Mouse (Mus musculus) c-Kit-positive CD71-negative TER-119-negative erythroid progenitor cells, embryonic 14.5 days (primary cell): ENCODE results near the gene Enox1.
"Not testable (repeated sequence)": the region's sequence is repeated elsewhere in the genome, so short reads cannot be mapped to it uniquely, and the experiment has no call there.

Experiments
- DNase-seq: peaks from one replicate; pipeline ENCODE4 v3.0.0-alpha.2; 2013; ENCODE audit warnings: low read depth

Enox1 gene

DNA sequence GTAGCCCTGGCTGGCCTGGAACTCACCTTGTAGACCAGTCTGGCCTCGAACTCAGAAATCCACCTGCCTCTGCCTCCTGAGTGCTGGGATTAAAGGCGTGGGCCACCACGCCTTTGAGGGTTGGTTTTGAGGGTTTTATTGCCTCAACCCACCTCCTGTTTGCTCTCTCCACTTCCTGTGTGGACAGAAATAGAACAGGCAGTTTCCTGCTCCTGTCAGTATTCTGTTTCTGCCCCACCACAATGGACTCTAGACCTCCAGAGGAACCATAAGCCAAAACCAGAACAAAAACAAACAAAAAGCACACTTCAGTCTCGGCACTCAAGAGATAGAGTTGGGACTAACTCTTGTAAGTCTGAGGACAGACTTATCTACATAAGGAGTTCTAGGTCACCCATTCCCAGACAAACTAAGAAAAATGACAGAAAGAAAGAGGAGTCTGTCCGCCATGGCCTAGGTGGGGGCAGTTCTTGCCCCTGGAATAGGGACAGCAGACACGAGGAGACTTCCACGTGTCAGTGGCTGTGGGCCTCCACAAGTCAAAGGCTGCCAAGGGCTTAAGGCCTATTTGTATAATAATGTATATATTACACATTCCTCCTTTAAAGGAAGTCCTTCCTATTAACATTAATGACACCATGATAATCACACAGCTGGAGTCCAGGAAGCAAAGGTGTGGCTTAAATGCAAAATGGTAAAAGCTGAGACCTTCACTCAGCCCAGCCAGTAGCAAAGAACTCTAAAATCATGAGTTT, 362.6 kb downstream of the Enox1 start:
- DNase-seq: no peak

DNA sequence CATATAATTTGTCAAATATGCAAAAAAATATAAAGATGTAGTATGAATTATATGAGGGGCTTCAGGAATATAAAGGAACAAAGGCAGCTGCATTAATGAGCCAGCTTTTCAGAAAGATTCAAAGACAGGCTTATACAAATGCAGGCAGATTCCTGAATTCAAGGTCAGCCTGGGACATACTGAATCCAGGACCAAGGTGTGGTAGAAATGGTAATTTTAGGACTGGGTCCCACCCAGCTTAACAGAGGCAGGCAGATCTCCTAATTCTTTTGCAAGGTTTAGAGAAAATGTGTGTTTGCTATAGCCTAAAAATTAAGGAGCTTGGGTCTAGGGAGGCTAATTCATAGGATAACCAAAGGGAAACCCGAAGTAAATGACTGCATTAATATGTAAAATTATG, 363.1 kb downstream of the Enox1 start:
- DNase-seq: no peak

DNA sequence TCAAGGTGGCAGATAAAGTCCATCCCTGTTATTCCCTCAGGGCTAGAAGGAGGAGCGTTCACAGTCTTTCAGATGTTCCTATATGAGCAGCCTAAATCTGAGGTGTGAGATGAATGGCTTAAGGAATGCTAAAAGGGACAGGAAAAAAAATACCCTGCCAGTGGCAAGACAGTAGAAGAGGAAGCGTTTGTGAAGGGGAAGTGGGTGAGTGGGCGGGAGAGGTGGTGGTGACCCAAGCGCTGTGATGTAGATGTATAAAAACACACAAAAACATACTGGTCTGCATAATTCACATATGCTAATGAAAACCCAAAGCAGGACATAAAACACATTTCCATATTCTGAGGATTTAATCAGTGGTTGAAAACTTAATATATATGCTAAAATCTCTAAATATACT, 367.7 kb downstream of the Enox1 start:
- no peak for DNase-seq

DNA sequence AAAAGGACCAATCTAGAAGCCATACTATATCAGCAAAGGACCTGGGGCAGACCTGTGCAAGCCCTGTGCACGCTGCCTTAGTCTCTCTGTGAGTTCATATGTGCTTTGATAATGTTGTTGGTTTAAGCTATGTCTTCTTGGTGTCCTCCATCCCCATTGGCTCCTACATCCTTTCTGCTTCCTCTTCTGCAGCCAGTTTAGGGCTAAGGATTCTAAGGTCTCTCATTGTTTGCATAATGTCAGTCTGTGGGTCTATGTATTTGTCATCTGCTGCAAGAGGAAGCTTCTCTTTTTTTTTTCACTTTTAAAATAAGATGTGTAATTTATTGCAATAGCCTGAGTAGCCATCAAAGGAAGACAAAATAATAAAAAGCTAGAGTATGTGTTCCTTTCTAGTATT, 369.7 kb downstream of the Enox1 start:
- no peak for DNase-seq

GRCm38 (mm10) chr14:77529201-77529600, 372.6 kb downstream of the Enox1 start:
- DNase-seq: no peak

- no peak for DNase-seq
These were observed 373.1 kb downstream of the Enox1 start for GRCm38 (mm10) chr14:77529621-77530020.

DNA sequence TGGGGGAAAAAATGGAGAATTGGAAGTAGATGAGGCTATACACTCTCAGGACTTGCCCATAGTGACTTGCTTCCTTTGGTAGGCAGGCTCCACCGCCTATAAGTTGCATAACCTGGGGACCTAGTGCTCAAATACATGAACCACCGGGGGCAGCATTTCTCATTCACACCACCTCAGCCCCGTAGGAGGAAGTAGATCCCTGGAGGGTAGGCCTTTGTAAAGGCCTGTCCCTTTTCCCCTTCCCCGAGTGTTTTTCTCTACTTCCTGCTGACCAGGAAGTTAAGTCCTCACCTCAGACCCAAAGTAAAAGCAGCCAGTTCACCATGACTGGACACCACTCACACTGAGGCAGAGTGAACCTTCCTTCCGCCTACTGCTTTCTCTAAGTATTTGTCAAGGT, 377.1 kb downstream of the Enox1 start:
- no peak for DNase-seq

DNA sequence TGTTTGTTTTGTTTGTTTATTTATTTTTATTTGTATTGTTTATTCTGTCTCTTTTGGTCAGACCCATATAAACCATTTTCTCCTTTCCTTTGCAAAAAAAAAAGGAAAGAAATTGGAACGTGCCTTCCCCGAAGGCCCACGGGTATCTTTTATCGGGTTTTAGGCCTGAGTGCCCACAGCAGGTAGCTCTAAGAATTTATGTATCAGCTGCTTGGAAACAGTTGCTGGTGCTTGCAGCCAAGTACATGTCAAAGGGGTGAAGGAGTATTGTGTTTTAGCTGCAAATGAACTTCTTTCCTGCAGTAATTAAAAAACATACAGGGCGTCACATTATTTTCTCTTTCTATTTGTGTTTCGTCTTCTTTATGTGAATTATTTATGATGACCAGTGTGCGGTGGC, 377.6 kb downstream of the Enox1 start:
- DNase-seq: no peak

DNA sequence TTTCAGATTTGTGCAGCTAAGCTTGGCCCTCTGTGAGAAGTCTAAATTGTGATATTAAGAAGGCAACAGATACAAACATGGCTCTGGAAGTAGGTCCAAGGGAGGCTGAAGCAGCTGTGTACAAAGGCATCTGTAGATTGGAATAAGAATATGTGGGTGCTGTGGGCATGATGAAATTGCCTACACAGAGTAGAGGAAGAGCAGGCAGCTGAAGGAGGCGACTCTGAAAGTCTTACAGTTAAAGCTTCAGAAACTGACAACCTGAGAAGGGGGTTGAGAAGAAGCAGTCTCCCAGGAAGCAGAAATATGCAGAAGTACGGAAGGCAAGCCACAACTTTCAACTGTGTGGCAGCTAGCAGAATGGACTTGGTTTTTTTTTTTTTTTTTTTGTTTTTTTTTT, 380.0 kb downstream of the Enox1 start:
- no peak for DNase-seq

- DNase-seq: not testable (repeated sequence)
These were observed 383.0 kb downstream of the Enox1 start for GRCm38 (mm10) chr14:77539563-77539962.

GRCm38 (mm10) chr14:77541925-77542324, 385.4 kb downstream of the Enox1 start:
- DNase-seq: no peak

DNA sequence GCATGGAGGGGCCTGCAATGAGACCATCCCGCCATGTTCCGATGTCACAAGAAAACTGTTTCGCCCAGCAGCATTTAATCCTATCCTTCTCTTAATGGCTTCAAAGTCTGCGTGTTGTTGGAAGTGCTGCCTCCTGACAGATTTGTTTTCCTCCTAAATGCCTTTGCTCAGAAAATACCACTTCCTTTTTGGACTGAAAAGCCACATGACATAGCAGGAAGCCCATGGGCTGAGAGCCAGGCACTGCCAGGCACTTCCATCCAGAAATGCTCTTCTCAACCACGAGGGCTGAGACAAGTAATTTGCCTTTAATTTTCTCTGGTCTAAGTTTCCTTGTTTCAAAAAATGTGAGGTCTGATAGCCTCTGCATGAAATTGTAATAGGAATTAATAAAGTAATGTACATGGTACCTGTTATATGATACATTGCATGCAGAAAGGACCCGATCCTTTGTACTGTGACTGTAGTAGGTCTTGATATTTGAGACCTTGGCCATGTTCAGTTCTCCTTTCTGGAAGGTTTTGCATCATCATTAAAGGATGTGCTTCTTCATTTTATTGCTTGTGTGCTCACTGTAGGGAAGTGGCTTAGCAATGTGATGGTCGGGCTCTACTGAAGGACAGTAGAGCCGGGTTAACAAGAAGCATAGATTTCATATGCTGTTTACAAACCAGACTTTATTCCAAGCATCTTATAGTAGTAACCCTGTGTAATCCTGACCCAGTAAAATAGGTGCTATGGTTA, 390.1 kb downstream of the Enox1 start:
- DNase-seq: no peak

DNA sequence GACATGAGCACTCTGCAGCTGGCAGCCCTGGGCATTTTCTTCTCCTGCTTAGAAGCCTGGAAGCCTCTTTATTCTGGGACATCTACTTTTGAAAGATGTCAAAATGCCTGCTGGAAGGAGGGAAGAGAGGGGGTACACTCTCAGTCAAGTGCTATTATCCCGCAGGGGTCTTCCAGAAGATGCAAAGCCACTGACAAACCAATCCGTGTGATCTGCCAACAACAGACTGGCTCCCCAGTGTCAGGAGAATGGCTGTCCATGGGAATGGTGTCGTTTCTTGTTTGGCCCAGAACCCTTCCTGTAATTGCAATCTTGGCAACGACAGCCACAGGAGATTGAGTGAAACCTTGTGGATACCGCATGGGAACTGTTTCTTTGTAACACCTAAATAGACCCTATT, 390.8 kb downstream of the Enox1 start:
- DNase-seq: no peak

DNA sequence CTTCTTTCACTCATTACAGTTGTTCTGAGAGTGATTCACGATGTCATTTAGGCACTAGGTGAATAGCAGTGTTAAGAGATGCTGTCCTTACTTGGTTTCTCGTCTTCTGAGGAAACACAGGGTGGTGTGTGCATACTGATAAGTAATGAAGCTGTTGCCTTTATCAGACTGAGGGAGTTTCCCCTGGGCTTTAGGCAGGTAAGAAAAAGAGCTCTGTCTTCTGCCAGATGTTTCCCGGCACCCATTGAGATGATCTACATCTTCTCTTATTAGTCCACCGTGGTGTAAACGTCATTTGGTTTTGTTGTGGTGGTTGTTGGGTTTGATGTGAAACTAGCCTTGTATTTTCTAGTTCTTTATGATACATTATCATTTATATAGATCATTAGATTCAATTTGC, 392.4 kb downstream of the Enox1 start:
- DNase-seq: no peak

DNA sequence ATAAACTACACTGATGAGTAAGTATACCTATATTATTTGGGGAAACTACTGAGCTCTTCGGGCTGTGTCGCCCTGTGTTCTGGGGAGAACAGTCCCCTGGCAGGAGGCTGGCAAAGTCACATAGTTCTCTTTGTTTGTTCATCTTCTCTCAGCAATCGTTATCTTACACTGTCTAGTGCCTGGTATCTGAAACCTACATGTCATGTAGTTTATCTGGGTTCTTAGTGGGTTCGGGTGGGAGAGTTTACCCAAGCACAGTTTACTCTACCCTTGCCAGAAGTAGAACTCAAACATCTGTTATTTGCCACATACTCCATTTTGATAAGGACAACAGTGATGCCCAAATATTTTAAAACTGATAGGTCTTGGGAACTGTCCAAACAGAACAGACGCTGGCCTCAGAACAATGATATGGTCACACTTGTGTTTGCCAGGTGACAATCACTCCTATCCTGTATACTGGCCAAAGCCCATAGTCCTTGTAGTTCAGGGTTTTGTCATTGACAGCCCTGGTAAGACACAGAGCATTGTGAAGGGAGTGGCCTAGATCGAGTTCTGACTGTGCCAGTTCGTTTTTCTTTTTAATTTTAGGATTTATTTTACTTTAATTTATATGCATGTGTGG, 401.0 kb downstream of the Enox1 start:
- no peak for DNase-seq

- DNase-seq: no peak
These were observed 402.3 kb downstream of the Enox1 start for GRCm38 (mm10) chr14:77558910-77559309.

DNA sequence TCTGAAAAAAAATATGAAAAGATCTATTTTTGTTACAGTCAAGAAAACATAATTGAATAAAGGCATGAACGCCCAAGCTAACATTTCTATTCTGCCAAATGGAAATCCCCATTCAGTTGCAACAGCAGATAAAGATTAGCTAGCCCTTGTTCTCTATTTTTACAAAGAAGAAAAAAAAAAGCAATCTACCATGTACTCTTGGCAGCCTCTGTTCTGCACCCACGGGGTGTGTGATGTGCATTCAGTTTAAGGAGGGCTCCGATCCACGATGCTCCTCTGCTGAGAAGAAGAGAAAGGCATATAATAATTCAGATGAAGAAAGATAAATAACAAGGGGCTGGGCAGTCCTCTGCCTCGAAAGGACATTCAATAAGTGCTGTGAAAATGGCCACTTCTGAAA, 403.2 kb downstream of the Enox1 start:
- no peak for DNase-seq

- DNase-seq: no peak
These were observed 405.4 kb downstream of the Enox1 start for GRCm38 (mm10) chr14:77561808-77562583.

- no peak for DNase-seq
These were observed 407.4 kb downstream of the Enox1 start for GRCm38 (mm10) chr14:77563922-77564321.

DNA sequence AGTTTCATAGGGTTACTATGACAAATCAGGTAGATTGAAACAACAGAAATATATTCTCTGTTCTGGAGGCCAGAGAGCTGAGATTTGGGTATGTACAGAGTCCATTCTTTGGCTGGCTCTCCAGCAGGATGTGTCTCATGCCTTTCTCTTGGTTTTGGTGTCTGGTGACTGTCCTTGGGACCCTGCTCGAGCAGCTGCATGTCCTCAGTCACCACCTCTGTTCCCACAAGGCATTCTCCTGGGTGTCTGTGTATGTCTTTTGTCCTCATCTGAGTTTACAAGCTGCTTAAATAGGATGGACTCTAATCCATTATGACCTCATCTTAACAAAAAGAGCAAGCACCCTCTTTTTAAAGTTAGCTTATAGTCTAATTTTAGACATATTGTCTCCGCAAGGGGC, 410.6 kb downstream of the Enox1 start:
- no peak for DNase-seq

DNA sequence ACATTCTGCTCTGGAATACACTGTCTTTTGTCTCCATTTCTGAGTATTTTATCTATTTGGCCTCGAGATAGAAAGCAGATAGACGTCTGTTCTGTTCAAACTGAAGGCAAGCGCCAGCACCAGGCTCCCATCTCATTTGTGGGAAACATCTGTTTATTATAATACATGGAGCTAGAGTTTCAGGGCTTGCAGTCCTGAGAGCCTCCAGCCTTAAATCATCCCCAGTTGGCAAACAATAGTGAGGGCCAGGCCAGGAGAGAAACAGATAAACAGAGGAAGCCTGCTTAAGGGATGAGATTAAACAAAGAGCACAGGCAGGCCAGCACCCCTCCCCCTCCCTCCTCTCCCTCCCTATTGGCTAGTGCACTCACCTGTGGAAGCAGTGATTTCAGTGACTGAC, 417.9 kb downstream of the Enox1 start:
- no peak for DNase-seq

DNA sequence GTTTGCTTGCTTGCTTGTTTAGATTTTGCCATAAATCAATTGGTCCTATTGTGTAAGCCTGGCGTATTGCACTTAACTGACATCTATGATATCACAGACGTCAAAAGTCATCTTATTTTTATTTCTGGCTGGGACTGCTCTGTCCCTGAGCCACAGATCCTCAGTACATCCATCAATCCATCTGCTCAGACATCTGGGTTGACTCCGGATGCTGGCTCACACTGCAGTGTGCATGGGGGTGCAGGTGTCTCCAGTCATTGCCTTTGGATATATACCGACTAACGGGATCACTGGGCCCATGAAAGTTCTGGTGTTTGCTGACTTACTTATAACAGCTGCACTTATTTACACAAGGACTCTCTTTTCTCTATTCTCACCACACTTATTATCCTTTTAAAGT, 419.8 kb downstream of the Enox1 start:
- no peak for DNase-seq
